ENCODE assay signal across 27 mouse cellular contexts in the genomic region with DNA sequence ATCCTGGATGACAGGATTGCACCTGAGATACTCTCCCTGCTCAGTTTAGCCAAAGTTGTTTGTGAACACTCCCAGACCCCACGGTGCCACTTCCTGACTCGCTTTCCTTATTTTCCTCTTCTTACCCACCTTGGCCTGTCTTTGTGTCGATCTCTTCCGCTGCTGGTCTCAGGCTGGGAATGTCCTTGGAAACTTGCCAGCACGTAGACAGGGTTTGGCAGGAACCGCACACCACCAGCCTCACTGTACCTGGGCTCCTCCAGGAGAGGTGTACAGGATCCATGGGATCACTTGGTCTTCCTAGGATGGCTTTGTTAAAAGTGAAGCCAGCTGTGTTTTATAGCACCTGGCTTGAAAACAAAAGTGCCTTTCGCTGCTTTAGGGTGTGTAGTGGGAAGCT. TPM values are rescaled to one million over a fixed set of nuclear protein-coding genes. Genes with fewer than 3 reads are reported as not detected.
DNase-seq lines count a peak whose midpoint lies in the region; ATAC-seq and TF ChIP-seq lines count a peak whose summit lies in the region.
"Had no signal": no experiment of that assay in that cellular context is flagged by ENCODE, and none has a peak within 500 bp of the region (broad histone marks: within the 10 kb centered on the region; RNA-seq: fewer than 3 reads in every experiment).

No protein-coding gene starts in this region.

- no peaks in the 10 kb centered on the region for H3K9me3 ChIP-seq in heart, embryonic 15.5 days (replicated peaks)
- no peaks in the 10 kb centered on the region for H3K9me3 ChIP-seq in limb, embryonic 15.5 days
- H3K9me3 ChIP-seq in limb, embryonic 10.5 days (replicated peaks): no peaks in the 10 kb centered on the region
- H3K9me3 ChIP-seq: embryonic facial prominence, embryonic 13.5 days; G1E; heart, embryonic 13.5 days; hindbrain, embryonic 12.5 days; midbrain, embryonic 10.5 days; neural tube, embryonic 15.5 days; stomach, embryonic 15.5 days had no signal

- no peak for ATAC-seq in heart, embryonic 15.5 days (replicated peaks; ENCODE audit: insufficient number of reproducible peaks, insufficient read depth, low FRiP score, low read depth)
- ATAC-seq in limb, embryonic 15.5 days (ENCODE audit: insufficient number of reproducible peaks, low FRiP score, low TSS enrichment, low read depth): no peak
- ATAC-seq: forebrain, embryonic 14.5 days; liver, postnatal 0 days; lung, postnatal 0 days; Patski had no signal

- H3ac ChIP-seq in myocyte (ENCODE audit: control insufficient read depth, insufficient read length): no peak overlapping the region

- H3K4me2 ChIP-seq in heart, embryonic 15.5 days: no peak overlapping the region
- H3K4me2 ChIP-seq in limb, embryonic 15.5 days: no peak overlapping the region
- H3K4me2 ChIP-seq in myocyte (ENCODE audit: low read depth): no peak overlapping the region
- H3K4me2 ChIP-seq: embryonic facial prominence, embryonic 13.5 days; heart, embryonic 13.5 days; hindbrain, embryonic 12.5 days; liver, embryonic 11.5 days; neural tube, embryonic 15.5 days; stomach, embryonic 15.5 days had no signal

- peaks cover 7% of the 10 kb centered on the region for H3K4me1 ChIP-seq in heart, embryonic 15.5 days (replicated peaks)
- 0 out of 2 replicates have a peak, but pooled peaks cover 5% of the 10 kb centered on the region for H3K4me1 ChIP-seq in limb, embryonic 15.5 days
- H3K4me1 ChIP-seq in limb, embryonic 10.5 days: no peaks in the 10 kb centered on the region
- H3K4me1 ChIP-seq: embryonic facial prominence, embryonic 13.5 days; hindbrain, embryonic 12.5 days; midbrain, embryonic 10.5 days; neural tube, embryonic 15.5 days; stomach, embryonic 15.5 days had no signal

- no peaks in the 10 kb centered on the region for H3K79me2 ChIP-seq in myocyte (ENCODE audit: control insufficient read depth, insufficient read depth)

- 46% methylated on average over 7 of the region's 7 CpGs for WGBS in heart, embryonic 15.5 days
- WGBS in limb, embryonic 15.5 days: 60% methylated on average over 7 of the region's 7 CpGs
- WGBS in limb, embryonic 10.5 days: 95% methylated on average over 7 of the region's 7 CpGs

- peak overlapping the region; percentile 19; the same call in 1 of the 2 replicates for H3K27ac ChIP-seq in heart, embryonic 15.5 days
- H3K27ac ChIP-seq in limb, embryonic 15.5 days: 0 out of 2 replicates have a peak overlapping the region, but pooled peaks have one; percentile 22
- no peak overlapping the region for H3K27ac ChIP-seq in limb, embryonic 10.5 days
- H3K27ac ChIP-seq: embryonic facial prominence, embryonic 13.5 days; heart, embryonic 13.5 days; hindbrain, embryonic 12.5 days; midbrain, embryonic 10.5 days; neural tube, embryonic 15.5 days; stomach, embryonic 15.5 days had no signal

- TF ChIP-seq POLR2A in myocyte (IDR thresholded peaks at IDR 0.05; ENCODE audit: insufficient read length, low read depth): no peak

- no peaks in the 10 kb centered on the region for H3K27me3 ChIP-seq in heart, embryonic 15.5 days
- H3K27me3 ChIP-seq in limb, embryonic 15.5 days: no peaks in the 10 kb centered on the region
- no peaks in the 10 kb centered on the region for H3K27me3 ChIP-seq in limb, embryonic 10.5 days (ENCODE audit: low read depth, poor library complexity, severe bottlenecking)
- H3K27me3 ChIP-seq in myocyte (ENCODE audit: control insufficient read depth, insufficient read depth, insufficient read length): no peaks in the 10 kb centered on the region
- H3K27me3 ChIP-seq: CH12.LX; embryonic facial prominence, embryonic 13.5 days; heart, embryonic 13.5 days; hindbrain, embryonic 12.5 days; neural tube, embryonic 15.5 days; Patski; stomach, embryonic 15.5 days had no signal

- peaks cover 84% of the 10 kb centered on the region for H3K36me3 ChIP-seq in heart, embryonic 15.5 days
- H3K36me3 ChIP-seq in limb, embryonic 15.5 days: peaks cover 98% of the 10 kb centered on the region
- peaks cover 97% of the 10 kb centered on the region for H3K36me3 ChIP-seq in limb, embryonic 10.5 days
- peaks cover 35% of the 10 kb centered on the region for H3K36me3 ChIP-seq in myocyte (ENCODE audit: control insufficient read depth, insufficient read depth)

- H3K4me3 ChIP-seq in heart, embryonic 15.5 days: no peak overlapping the region
- no peak overlapping the region for H3K4me3 ChIP-seq in limb, embryonic 15.5 days
- H3K4me3 ChIP-seq in limb, embryonic 10.5 days: no peak overlapping the region
- no peak overlapping the region for H3K4me3 ChIP-seq in myocyte
- H3K4me3 ChIP-seq: embryonic facial prominence, embryonic 13.5 days; heart, embryonic 13.5 days; hindbrain, embryonic 12.5 days; midbrain, embryonic 10.5 days; neural tube, embryonic 15.5 days; stomach, embryonic 15.5 days had no signal

- intact Hi-C loops in heart, postnatal 10 days (cut with DNase I): no loop called here

- H3K9ac ChIP-seq in heart, embryonic 15.5 days: no peak overlapping the region
- no peak overlapping the region for H3K9ac ChIP-seq in limb, embryonic 15.5 days
- H3K9ac ChIP-seq: embryonic facial prominence, embryonic 13.5 days; heart, embryonic 13.5 days; hindbrain, embryonic 12.5 days; liver, postnatal 0 days; neural tube, embryonic 15.5 days; stomach, embryonic 15.5 days had no signal

- peak; percentile 49 to 60 for DNase-seq in cerebellum, postnatal 14 days
- DNase-seq in cerebellum, adult 9-11 months: no peak
- DNase-seq in heart, postnatal 10 days: no peak
- no peak for DNase-seq in limb, embryonic 10.5 days (ENCODE audit: low spot score)
- DNase-seq: adrenal gland, adult 8-10 months; B cell, adult 2 months; gastrocnemius, postnatal 10 days; kidney, adult 8-10 months; kidney, postnatal 14 days; liver, postnatal 0 days; thymus, adult 2 months had no signal

TF ChIP-seq in myocyte, 11 proteins besides CTCF, POLR2A, EP300 and RAD21:
- TF ChIP-seq USF1 (IDR thresholded peaks at IDR 0.05; ENCODE audit: low read depth): no peak
- no peak for TF ChIP-seq MYOD1 (IDR thresholded peaks at IDR 0.05; ENCODE audit: control insufficient read depth in 1 of 3, insufficient read length in 2 of 3, low read depth in 2 of 3)
- TF ChIP-seq POLR2AphosphoS2 (IDR thresholded peaks at IDR 0.05; ENCODE audit: insufficient read length, low read depth): peak; percentile 27
- TF ChIP-seq MYOG (IDR thresholded peaks at IDR 0.05; ENCODE audit: control insufficient read depth in 1 of 3, insufficient read depth in 1 of 3, insufficient read length in 2 of 3, low read depth in 2 of 3): no peak
- no peak for TF ChIP-seq TCF3 (IDR thresholded peaks at IDR 0.05; ENCODE audit: insufficient read length, low read depth)
- no peak for TF ChIP-seq TCF12 (IDR thresholded peaks at IDR 0.05; ENCODE audit: insufficient read depth, poor library complexity, severe bottlenecking)
- TF ChIP-seq MAX (IDR thresholded peaks at IDR 0.05; ENCODE audit: low read depth): no peak
TF ChIP-seq in myocyte: peak in this region for 1.

RNA-seq across cellular contexts. Expression of gene Tbc1d20, which starts 19.4 kb away (rescaled TPM):
- polyA plus RNA-seq in heart, embryonic 15.5 days (2015; fragmentation: Nextera tagmentation; extraction: Ambion mirVana): 28.8 and 35.4 TPM in 2 replicates
- 10 to 100 TPM; 61.4 to 71.4 TPM for total RNA-seq in heart, postnatal 10 days (2021)
- 43.5 and 48.0 TPM in 2 replicates for polyA plus RNA-seq in limb, embryonic 15.5 days (2015; fragmentation: Nextera tagmentation; extraction: Ambion mirVana)
- polyA plus RNA-seq in limb, embryonic 10.5 days (2016; fragmentation: Nextera tagmentation; extraction: Ambion mirVana): 31.2 and 37.1 TPM in 2 replicates
- polyA plus RNA-seq in myocyte (2012; fragmentation: generic; extraction: Trizol): 51.8 TPM

RNA-seq across cellular contexts. Expression of gene Rbck1, which starts 19.5 kb away (rescaled TPM):
- polyA plus RNA-seq in heart, embryonic 15.5 days (2015; fragmentation: Nextera tagmentation; extraction: Ambion mirVana): 54.3 and 79.1 TPM in 2 replicates
- 10 to 100 TPM; 72.5 to 76.8 TPM for total RNA-seq in heart, postnatal 10 days (2021)
- 86.3 and 91.7 TPM in 2 replicates for polyA plus RNA-seq in limb, embryonic 15.5 days (2015; fragmentation: Nextera tagmentation; extraction: Ambion mirVana)
- polyA plus RNA-seq in limb, embryonic 10.5 days (2016; fragmentation: Nextera tagmentation; extraction: Ambion mirVana): 85.8 and 92.6 TPM in 2 replicates
- polyA plus RNA-seq in myocyte (2012; fragmentation: generic; extraction: Trizol): 73.3 TPM

RNA-seq across cellular contexts. Expression of gene Trib3, which starts 30.8 kb away (rescaled TPM):
- polyA plus RNA-seq in heart, embryonic 15.5 days (2015; fragmentation: Nextera tagmentation; extraction: Ambion mirVana): 2.9 and 3.1 TPM in 2 replicates
- 1 to 10 TPM; 3.2 to 3.9 TPM for total RNA-seq in heart, postnatal 10 days (2021)
- 2.9 and 4.5 TPM in 2 replicates for polyA plus RNA-seq in limb, embryonic 15.5 days (2015; fragmentation: Nextera tagmentation; extraction: Ambion mirVana)
- 2.6 and 3.2 TPM in 2 replicates for polyA plus RNA-seq in limb, embryonic 10.5 days (2016; fragmentation: Nextera tagmentation; extraction: Ambion mirVana)
- 410 TPM for polyA plus RNA-seq in myocyte (2012; fragmentation: generic; extraction: Trizol)
- total RNA-seq: granulocyte monocyte progenitor cell, adult 5-6 weeks had no signal

Comparison
In these comparisons a context has a peak if more than half of its experiments do, and no peak if none do; other contexts are left out.
1. DNase-seq: peak in cerebellum, postnatal 14 days (2 of 2); none in cerebellum, adult 9-11 months (single experiment), heart, postnatal 10 days (0 of 2) and limb, embryonic 10.5 days (single experiment).
2. RNA of gene Trib3, which starts 30.8 kb away (polyA plus RNA-seq): 410 TPM in myocyte (single experiment); 2.9 to 3.1 TPM in heart, embryonic 15.5 days, 2.9 to 4.5 TPM in limb, embryonic 15.5 days and 2.6 to 3.2 TPM in limb, embryonic 10.5 days; every median in the first group is over 10 times any median in the second.